Comparison of ENCODE assay signal across 8 mouse cellular contexts in the genomic region with DNA sequence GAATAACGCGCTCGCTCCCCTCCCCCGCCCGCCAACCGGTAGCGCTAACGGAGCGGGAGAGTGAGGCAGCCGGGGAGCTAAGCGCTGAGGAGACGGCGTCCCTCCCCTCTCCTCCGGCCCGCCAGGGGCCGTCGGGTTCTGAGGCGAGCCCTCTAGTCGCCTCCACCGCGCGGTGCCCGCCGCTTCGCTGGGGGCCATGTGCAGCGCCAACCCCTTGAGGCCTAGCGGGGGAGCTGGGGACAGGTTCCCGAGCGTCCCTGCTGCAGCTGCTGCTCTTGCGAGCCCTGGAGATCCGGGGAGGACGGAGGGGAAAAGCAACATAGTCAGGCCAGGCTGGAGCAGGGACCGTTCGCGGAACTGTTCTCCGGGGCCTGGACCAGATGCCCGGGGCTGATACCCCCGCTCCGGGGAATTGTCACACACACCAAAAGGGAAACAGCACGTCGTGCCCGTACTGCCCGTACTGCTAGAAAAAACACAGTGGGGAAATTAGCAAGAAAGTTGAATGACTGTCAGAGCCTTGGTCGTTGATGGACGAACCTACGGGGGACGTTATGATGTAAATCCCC. TPM values are rescaled to one million over a fixed set of nuclear protein-coding genes. Genes with fewer than 3 reads are reported as not detected.
DNase-seq lines count a peak whose midpoint lies in the region; ATAC-seq lines count a peak whose summit lies in the region.

No protein-coding gene starts in this region.

- no peaks in the 10 kb centered on the region for H3K9me3 ChIP-seq in kidney, embryonic 15.5 days (replicated peaks)
- no peaks in the 10 kb centered on the region for H3K9me3 ChIP-seq in forebrain, embryonic 12.5 days
- no peaks in the 10 kb centered on the region for H3K9me3 ChIP-seq in liver, embryonic 13.5 days (replicated peaks)

- peak overlapping the region; percentile 88 for H3K9ac ChIP-seq in kidney, embryonic 15.5 days
- H3K9ac ChIP-seq in forebrain, embryonic 12.5 days: peak overlapping the region; percentile 87
- peak overlapping the region; percentile 93 for H3K9ac ChIP-seq in liver, embryonic 13.5 days

- DNase-seq in kidney, adult 9 months: no peak
- peak; percentile 50 for DNase-seq in R1 (ENCODE audit: low read depth, low spot score)
- DNase-seq in liver, embryonic 13.5 days: peak; percentile 65
- no peak for DNase-seq in ovary, adult 18-20 months (ENCODE audit: low spot score)
- DNase-seq in spleen, postnatal 14 days (ENCODE audit: low spot score in 2 of 2): no peak
- no peak for DNase-seq in left cerebral cortex, adult 18-20 months (ENCODE audit: low spot score in 2 of 2)

- peak overlapping the region; percentile 76 for H3K4me2 ChIP-seq in kidney, embryonic 15.5 days
- peak overlapping the region; percentile 77 for H3K4me2 ChIP-seq in forebrain, embryonic 12.5 days
- peak overlapping the region; percentile 79 for H3K4me2 ChIP-seq in liver, embryonic 13.5 days

- no peaks in the 10 kb centered on the region for H3K36me3 ChIP-seq in kidney, embryonic 15.5 days
- H3K36me3 ChIP-seq in forebrain, embryonic 12.5 days (replicated peaks): no peaks in the 10 kb centered on the region
- no peaks in the 10 kb centered on the region for H3K36me3 ChIP-seq in liver, embryonic 13.5 days

- H3K27me3 ChIP-seq in kidney, embryonic 15.5 days: no peaks in the 10 kb centered on the region
- no peaks in the 10 kb centered on the region for H3K27me3 ChIP-seq in forebrain, embryonic 12.5 days
- H3K27me3 ChIP-seq in liver, embryonic 13.5 days: no peaks in the 10 kb centered on the region

- peak overlapping the region; percentile 98 for H3K4me3 ChIP-seq in kidney, embryonic 15.5 days (replicated peaks)
- H3K4me3 ChIP-seq in forebrain, embryonic 12.5 days (replicated peaks): peak overlapping the region; percentile 91
- H3K4me3 ChIP-seq in liver, embryonic 13.5 days (replicated peaks): peak overlapping the region; percentile 81

- peak; percentile 70 for ATAC-seq in kidney, embryonic 15.5 days (replicated peaks; ENCODE audit: low FRiP score)
- peak; percentile 67 for ATAC-seq in forebrain, embryonic 12.5 days (ENCODE audit: low FRiP score)
- peak; percentile 52 for ATAC-seq in liver, embryonic 13.5 days (ENCODE audit: low read depth)

- peaks cover 12% of the 10 kb centered on the region for H3K4me1 ChIP-seq in kidney, embryonic 15.5 days
- H3K4me1 ChIP-seq in forebrain, embryonic 12.5 days: peaks cover 12% of the 10 kb centered on the region
- peaks cover 46% of the 10 kb centered on the region for H3K4me1 ChIP-seq in liver, embryonic 13.5 days (replicated peaks)

- peak overlapping the region; percentile 95 for H3K27ac ChIP-seq in kidney, embryonic 15.5 days
- peak overlapping the region; percentile 94 for H3K27ac ChIP-seq in forebrain, embryonic 12.5 days
- H3K27ac ChIP-seq in liver, embryonic 13.5 days: peak overlapping the region; percentile 94

- 1% methylated on average over 33 of the region's 47 CpGs for whole genome bisulfite sequencing in kidney, embryonic 15.5 days
- WGBS in forebrain, embryonic 12.5 days: under 1% methylated on average over 45 of the region's 47 CpGs
- under 1% methylated on average over 47 of the region's 47 CpGs for WGBS in liver, embryonic 13.5 days (ENCODE audit: insufficient replicate concordance)

RNA-seq across cellular contexts. Expression of a gene that starts 0.5 kb away (rescaled TPM):
- 63.3 and 65.7 TPM in 2 replicates for polyA plus RNA-seq in kidney, embryonic 15.5 days (2015; fragmentation: Nextera tagmentation; extraction: Ambion mirVana)
- 98.0 and 103 TPM in 2 replicates for polyA plus RNA-seq in forebrain, embryonic 12.5 days (2016; fragmentation: Nextera tagmentation; extraction: Ambion mirVana)
- 33.7 and 39.5 TPM in 2 replicates for polyA plus RNA-seq in liver, embryonic 13.5 days (2015; fragmentation: Nextera tagmentation; extraction: Ambion mirVana)
- total RNA-seq in left cerebral cortex, adult 18-20 months (2021): 100 to 1,000 TPM; 409 to 438 TPM

RNA-seq across cellular contexts. Expression of a gene that starts 0.8 kb away (rescaled TPM):
- polyA plus RNA-seq in kidney, embryonic 15.5 days (2015; fragmentation: Nextera tagmentation; extraction: Ambion mirVana): 10.4 and 11.4 TPM in 2 replicates
- polyA plus RNA-seq in forebrain, embryonic 12.5 days (2016; fragmentation: Nextera tagmentation; extraction: Ambion mirVana): 14.6 and 15.1 TPM in 2 replicates
- 4.7 and 5.3 TPM in 2 replicates for polyA plus RNA-seq in liver, embryonic 13.5 days (2015; fragmentation: Nextera tagmentation; extraction: Ambion mirVana)
- 1 to 10 TPM; 6.9 to 7.4 TPM for total RNA-seq in left cerebral cortex, adult 18-20 months (2021)

Comparison
In these comparisons a context has a peak if more than half of its experiments do, and no peak if none do; other contexts are left out.
1. DNase-seq: peak in R1 (single experiment) and liver, embryonic 13.5 days (single experiment); none in kidney, adult 9 months (single experiment), ovary, adult 18-20 months (single experiment), spleen, postnatal 14 days (0 of 2) and left cerebral cortex, adult 18-20 months (0 of 2).
2. Peak in every context shown above with its lines, with median percentiles within 50 percentile points of each other: ATAC-seq, H3K27ac ChIP-seq, H3K4me2 ChIP-seq, H3K4me3 ChIP-seq and H3K9ac ChIP-seq.